Mouse (Mus musculus): ENCODE data around the gene Aamp.
"Not testable (repeated sequence)": the region's sequence is repeated elsewhere in the genome, so short reads cannot be mapped to it uniquely, and the experiment has no call there.

The Aamp gene

GRCm38 (mm10) chr1:74300347-74301110, 16.0 kb upstream of the Aamp start:
- no peak for DNase-seq (ENCODE audit: low spot score)

GRCm38 (mm10) chr1:74298996-74299395, 14.5 kb upstream of the Aamp start:
- DNase-seq (ENCODE audit: low spot score), result no peak

GRCm38 (mm10) chr1:74298157-74298750, 13.7 kb upstream of the Aamp start:
- DNase-seq (ENCODE audit: low spot score), result no peak

- DNase-seq (ENCODE audit: low spot score), result no peak
These were observed 12.7 kb upstream of the Aamp start for GRCm38 (mm10) chr1:74297269-74297668.

- no peak for DNase-seq (ENCODE audit: low spot score)
These were observed 11.9 kb upstream of the Aamp start for GRCm38 (mm10) chr1:74296477-74296876.

- no peak for DNase-seq (ENCODE audit: low spot score)
These were observed 11.1 kb upstream of the Aamp start for GRCm38 (mm10) chr1:74295456-74296171.

- no peak for DNase-seq (ENCODE audit: low spot score)
These were observed 10.4 kb upstream of the Aamp start for GRCm38 (mm10) chr1:74294733-74295455.

- no peak for DNase-seq (ENCODE audit: low spot score)
These were observed 9.6 kb upstream of the Aamp start for GRCm38 (mm10) chr1:74294090-74294643.

GRCm38 (mm10) chr1:74293306-74293960, 8.9 kb upstream of the Aamp start:
- no peak for DNase-seq (ENCODE audit: low spot score)

GRCm38 (mm10) chr1:74292331-74293020, 7.9 kb upstream of the Aamp start:
- DNase-seq (ENCODE audit: low spot score), result no peak

- no peak for DNase-seq (ENCODE audit: low spot score)
These were observed 5.6 kb upstream of the Aamp start for GRCm38 (mm10) chr1:74290141-74290540.

GRCm38 (mm10) chr1:74289740-74290139, 5.2 kb upstream of the Aamp start:
- no peak for DNase-seq (ENCODE audit: low spot score)

- no peak for DNase-seq (ENCODE audit: low spot score)
These were observed 4.7 kb upstream of the Aamp start for GRCm38 (mm10) chr1:74289248-74289647.

GRCm38 (mm10) chr1:74288327-74288726, 3.8 kb upstream of the Aamp start:
- DNase-seq (ENCODE audit: low spot score), result no peak

- DNase-seq (ENCODE audit: low spot score), result not testable (repeated sequence)
These were observed 2.5 kb upstream of the Aamp start for GRCm38 (mm10) chr1:74286869-74287607.

GRCm38 (mm10) chr1:74285212-74286010, 873 bp upstream of the Aamp start:
- no peak for DNase-seq (ENCODE audit: low spot score)

- DNase-seq (ENCODE audit: low spot score), result peak; percentile 51
These were observed 663 bp downstream of the Aamp start for GRCm38 (mm10) chr1:74283686-74284463.

- DNase-seq (ENCODE audit: low spot score), result no peak
These were observed 1.5 kb downstream of the Aamp start for GRCm38 (mm10) chr1:74282896-74283625.
